Mouse (Mus musculus) neural tube, embryonic 15.5 days (tissue): ENCODE results near the gene Hmga2. TPM values are rescaled to one million over a fixed set of nuclear protein-coding genes. Genes with fewer than 3 reads are reported as not detected.
"Not testable (repeated sequence)": the region's sequence is repeated elsewhere in the genome, so short reads cannot be mapped to it uniquely, and the experiment has no call there.

ENCODE experiments used
- ATAC-seq: fragments of 200-750 bp; cut with Nextera tagmentation; 2 replicates; pipeline ENCODE4 v1.8.0; 2017; ENCODE audit warnings: mild to moderate bottlenecking, moderate TSS enrichment, moderate library complexity; ENCODE audit not compliant: low FRiP score
- H3K27ac ChIP-seq: fragments of 300-500 bp; sonication (generic); replicated peaks from 2 replicates; pipeline ENCODE4 v1.5.1; 2015; ENCODE audit warnings: mild to moderate bottlenecking, inconsistent platforms
- H3K27me3 ChIP-seq: fragments of 300-500 bp; sonication (generic); replicated peaks from 2 replicates; pipeline ENCODE4 v1.6.1; 2015; ENCODE audit warnings: inconsistent platforms
- H3K36me3 ChIP-seq: fragments of 300-500 bp; sonication (generic); 2 replicates; pipeline ENCODE4 v1.6.1; 2015; ENCODE audit warnings: inconsistent platforms
- H3K4me1 ChIP-seq: fragments of 300-500 bp; sonication (generic); 2 replicates; pipeline ENCODE4 v1.6.1; 2015; ENCODE audit warnings: inconsistent platforms
- H3K4me2 ChIP-seq: fragments of 300-500 bp; sonication (generic); 2 replicates; pipeline ENCODE4 v1.6.1; 2015; ENCODE audit warnings: inconsistent platforms, mild to moderate bottlenecking, moderate library complexity
- H3K4me3 ChIP-seq: fragments of 300-500 bp; sonication (generic); replicated peaks from 2 replicates; pipeline ENCODE4 v1.5.1; 2015; ENCODE audit warnings: mild to moderate bottlenecking, inconsistent platforms
- H3K9ac ChIP-seq: fragments of 300-500 bp; sonication (generic); replicated peaks from 2 replicates; pipeline ENCODE4 v1.6.1; 2015; ENCODE audit warnings: mild to moderate bottlenecking, inconsistent platforms
- H3K9me3 ChIP-seq: fragments of 300-500 bp; sonication (generic); replicated peaks from 2 replicates; pipeline ENCODE4 v1.6.1; 2016; ENCODE audit warnings: inconsistent platforms
- WGBS: fragments of 180-500 bp; shearing (Covaris S2); methylation state at CpG from one replicate; pipeline ENCODE4 v1.1.7; 2015; ENCODE audit warnings: mixed read lengths; 5-methylcytosine and 5-hydroxymethylcytosine counted together
- polyA plus RNA-seq: library from polyadenylated mRNA; unstranded; fragments of >200 nt; fragmentation: Nextera tagmentation; extraction: Ambion mirVana; gene quantifications from 2 replicates; pipeline ENCODE4 v1.2.1, GENCODE M21; 2015

Hmga2 gene
- polyA plus RNA-seq, 1 experiment from 2014 or later: 3.2 TPM

DNA sequence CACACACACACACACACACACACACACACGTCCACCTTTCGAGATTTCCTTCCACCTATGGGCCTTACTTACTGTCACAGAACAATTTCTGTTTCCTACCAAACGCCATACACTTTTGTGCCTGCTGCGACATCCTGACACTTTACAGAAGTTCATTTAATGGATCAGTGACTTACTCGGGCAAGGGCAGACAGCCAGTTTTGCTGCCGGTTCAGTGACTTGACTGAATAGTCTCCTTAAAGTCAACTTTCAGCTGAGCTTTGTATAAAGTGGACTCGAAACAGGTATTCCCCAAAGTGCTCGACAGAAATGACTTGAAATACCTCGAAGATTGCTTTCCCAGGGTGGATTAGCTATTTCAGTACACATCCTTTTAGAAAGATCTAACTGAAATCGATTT, 87.3 kb downstream of the Hmga2 start:
- no peak overlapping the region for H3K27ac ChIP-seq
- 23% methylated on average over 10 of the region's 10 CpGs for WGBS
- no peaks in the 10 kb centered on the region for H3K36me3 ChIP-seq
- no peak overlapping the region for H3K4me3 ChIP-seq
- no peaks in the 10 kb centered on the region for H3K9me3 ChIP-seq
- no peak for ATAC-seq
- H3K4me2 ChIP-seq: no peak overlapping the region
- peaks cover 12% of the 10 kb centered on the region for H3K27me3 ChIP-seq
- H3K9ac ChIP-seq: no peak overlapping the region
- peaks cover 53% of the 10 kb centered on the region for H3K4me1 ChIP-seq

DNA sequence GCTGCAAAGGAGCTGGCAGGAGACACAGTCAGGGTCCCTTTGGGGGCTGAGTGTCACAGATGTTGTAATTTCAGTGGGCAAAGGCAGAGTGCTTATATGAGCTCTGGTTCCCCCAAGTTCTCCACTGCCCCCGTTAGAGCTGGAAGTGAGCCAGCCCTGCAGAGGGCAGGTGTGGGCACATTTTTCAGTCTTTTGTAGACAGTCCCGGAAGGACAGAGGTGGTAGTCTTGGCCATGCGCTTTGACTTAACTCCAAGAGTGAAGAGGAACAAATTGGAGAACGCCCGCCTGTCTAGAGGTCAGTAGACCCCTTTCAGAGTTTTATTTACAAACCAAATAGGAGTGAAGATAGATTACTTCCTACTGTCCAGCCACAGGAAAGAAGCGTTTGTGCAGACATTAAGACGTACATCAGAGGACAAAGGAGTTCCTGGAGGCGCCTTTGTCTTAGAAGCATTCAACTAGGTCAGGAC, 87.8 kb downstream of the Hmga2 start:
- Histone ChIP-seq H3K27ac (no peak overlapping the region), H3K9me3 (no peaks in the 10 kb centered on the region), H3K9ac (no peak overlapping the region), H3K36me3 (no peaks in the 10 kb centered on the region), H3K4me2 (no peak overlapping the region), H3K27me3 (peaks cover 12% of the 10 kb centered on the region), H3K4me1 (peaks cover 58% of the 10 kb centered on the region), H3K4me3 (no peak overlapping the region)
- WGBS: 13% methylated on average over 8 of the region's 8 CpGs
- no peak for ATAC-seq

DNA sequence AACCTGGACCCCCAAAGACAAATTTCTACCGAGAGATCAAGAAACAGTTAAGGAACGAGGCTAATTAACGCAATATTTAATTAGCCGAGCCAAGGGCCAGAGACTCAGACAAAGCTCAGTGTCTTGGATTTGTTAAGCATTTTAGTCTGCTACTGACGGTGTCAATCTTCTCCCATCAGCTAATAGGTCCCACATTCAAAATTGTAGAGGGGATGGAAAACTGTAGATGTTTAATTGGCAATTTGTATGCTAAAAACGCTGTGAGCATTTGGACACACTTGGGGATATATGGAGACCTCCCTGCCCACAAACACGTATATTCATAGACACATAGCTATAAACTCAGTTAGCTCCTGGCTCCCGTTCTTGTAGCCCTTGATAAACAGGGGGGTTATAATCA, 89.2 kb downstream of the Hmga2 start:
- ATAC-seq: no peak
- 47% methylated on average over 8 of the region's 8 CpGs for WGBS

DNA sequence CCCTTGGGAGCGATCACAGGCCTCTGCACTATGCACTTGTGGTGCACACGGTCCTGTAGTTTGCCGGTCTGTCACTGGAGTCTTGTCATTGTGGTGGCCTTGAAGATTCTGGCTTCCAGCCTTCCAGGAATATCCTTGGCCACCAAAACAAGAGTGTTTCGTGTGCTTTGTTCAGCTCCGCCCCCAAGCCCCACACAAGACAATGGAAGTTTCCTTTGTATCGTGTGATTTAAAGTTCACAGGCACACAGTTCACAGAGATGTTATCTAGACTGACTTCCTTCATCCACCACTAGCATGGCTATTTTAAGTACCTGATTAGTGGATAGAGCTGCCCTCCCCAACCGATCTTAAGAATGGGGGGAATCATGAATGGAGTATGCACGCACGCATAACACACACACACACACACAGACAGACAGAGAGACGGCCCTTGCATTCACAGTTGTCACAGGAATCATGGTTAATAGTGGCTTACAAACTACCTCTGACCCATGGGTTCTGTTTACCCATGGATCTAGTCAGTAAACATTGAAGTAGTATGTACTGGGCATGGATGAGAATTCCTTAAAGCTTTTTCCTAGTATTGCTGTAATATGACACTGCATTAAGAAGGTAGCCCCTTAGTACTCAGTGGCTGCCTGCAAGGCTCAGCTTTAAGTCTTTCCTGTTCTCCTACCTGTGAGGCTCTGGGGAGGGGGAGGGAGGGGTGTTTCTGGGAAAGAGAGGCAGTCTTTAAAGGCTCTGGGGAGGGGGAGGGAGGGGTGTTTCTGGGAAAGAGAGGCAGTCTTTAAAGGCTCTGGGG, 91.3 kb downstream of the Hmga2 start:
- Histone ChIP-seq H3K4me1 (peaks cover 42% of the 10 kb centered on the region), H3K9me3 (no peaks in the 10 kb centered on the region), H3K36me3 (no peaks in the 10 kb centered on the region), H3K27me3 (peaks cover 3% of the 10 kb centered on the region), H3K27ac (no peak overlapping the region), H3K4me2 (no peak overlapping the region), H3K9ac (no peak overlapping the region), H3K4me3 (no peak overlapping the region)
- ATAC-seq: peak; percentile 40; the same call in 1 of the 2 replicates
- 26% methylated on average over 10 of the region's 10 CpGs for WGBS

More for the DNA sequence above, 89.2 kb downstream of the Hmga2 start:
- no peak overlapping the region for H3K4me2 ChIP-seq
- peaks cover 7% of the 10 kb centered on the region for H3K27me3 ChIP-seq
- peaks cover 55% of the 10 kb centered on the region for H3K4me1 ChIP-seq
- no peak overlapping the region for H3K9ac ChIP-seq
- no peaks in the 10 kb centered on the region for H3K9me3 ChIP-seq
- H3K27ac ChIP-seq: no peak overlapping the region
- no peaks in the 10 kb centered on the region for H3K36me3 ChIP-seq
- H3K4me3 ChIP-seq: no peak overlapping the region

DNA sequence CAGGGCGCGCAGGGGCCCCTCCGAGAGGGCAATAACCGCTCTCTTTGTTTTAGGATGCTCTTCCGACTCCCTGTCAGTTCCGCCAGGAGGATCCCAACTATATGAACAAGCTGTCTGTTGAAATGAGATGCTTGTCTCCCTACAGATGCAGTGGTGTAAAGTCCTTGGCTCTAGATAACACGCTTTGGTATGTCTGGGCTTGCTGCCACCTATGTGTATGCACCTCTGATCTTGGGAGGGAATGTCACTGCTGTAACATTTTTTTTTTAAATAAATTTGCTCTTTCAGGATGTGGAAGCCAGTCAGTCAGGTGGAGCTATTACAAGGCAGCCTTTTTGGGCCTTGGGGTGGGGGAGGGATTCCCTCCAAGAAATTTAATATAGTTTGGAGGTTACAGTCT, 92.2 kb downstream of the Hmga2 start:
- Histone ChIP-seq H3K4me2 (no peak overlapping the region), H3K9ac (no peak overlapping the region), H3K27ac (0 out of 2 replicates have a peak overlapping the region, but pooled peaks have one; percentile 1), H3K4me1 (peaks cover 41% of the 10 kb centered on the region), H3K4me3 (no peak overlapping the region), H3K36me3 (no peaks in the 10 kb centered on the region), H3K9me3 (no peaks in the 10 kb centered on the region), H3K27me3 (no peaks in the 10 kb centered on the region; the same call in 1 of the 2 replicates)
- 36% methylated on average over 7 of the region's 7 CpGs for WGBS
- ATAC-seq: no peak

- Histone ChIP-seq H3K9ac (no peak overlapping the region), H3K4me1 (peaks cover 28% of the 10 kb centered on the region), H3K36me3 (no peaks in the 10 kb centered on the region), H3K4me3 (no peak overlapping the region), H3K4me2 (peak overlapping the region; percentile 22; the same call in 1 of the 2 replicates), H3K27ac (no peak overlapping the region), H3K9me3 (no peaks in the 10 kb centered on the region), H3K27me3 (no peaks in the 10 kb centered on the region)
- WGBS: 54% methylated on average over 3 of the region's 3 CpGs
- no peak for ATAC-seq
Observed at GRCm38 (mm10) chr10:120377795-120378194, 98.5 kb downstream of the Hmga2 start.

GRCm38 (mm10) chr10:120377327-120377752, 98.9 kb downstream of the Hmga2 start:
- Histone ChIP-seq H3K4me2 (peak overlapping the region; percentile 22), H3K9ac (no peak overlapping the region), H3K36me3 (no peaks in the 10 kb centered on the region), H3K27me3 (no peaks in the 10 kb centered on the region), H3K4me3 (no peak overlapping the region), H3K9me3 (no peaks in the 10 kb centered on the region), H3K4me1 (peaks cover 28% of the 10 kb centered on the region), H3K27ac (no peak overlapping the region; the same call in 1 of the 2 replicates)
- 10% methylated on average over 19 of the region's 19 CpGs for WGBS
- ATAC-seq: peak; percentile 86; the same call in 1 of the 2 replicates

DNA sequence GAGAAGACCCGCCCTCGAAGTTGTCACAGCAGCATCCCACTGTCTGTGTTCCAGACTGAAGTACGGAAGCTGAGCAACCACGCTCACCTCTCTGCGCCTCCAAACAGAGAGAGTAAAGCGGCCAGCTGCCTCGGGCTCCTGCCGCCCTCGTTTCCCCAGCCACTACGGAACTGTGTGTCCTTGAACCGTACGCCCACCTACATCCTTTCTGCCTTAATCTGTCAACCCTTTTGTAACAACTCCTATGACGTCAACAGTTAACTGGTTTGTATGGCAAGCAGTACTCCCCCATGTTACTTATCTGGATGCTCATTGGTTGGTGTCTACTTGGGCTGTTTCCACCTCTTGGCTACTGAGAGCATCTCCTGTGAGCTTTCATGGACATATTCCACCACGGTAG, 100.8 kb downstream of the Hmga2 start:
- 91% methylated on average over 14 of the region's 14 CpGs for WGBS
- Histone ChIP-seq H3K9me3 (no peaks in the 10 kb centered on the region), H3K4me2 (no peak overlapping the region), H3K27ac (no peak overlapping the region), H3K4me3 (no peak overlapping the region), H3K36me3 (no peaks in the 10 kb centered on the region), H3K27me3 (no peaks in the 10 kb centered on the region), H3K9ac (no peak overlapping the region), H3K4me1 (peaks cover 29% of the 10 kb centered on the region)
- ATAC-seq: no peak

DNA sequence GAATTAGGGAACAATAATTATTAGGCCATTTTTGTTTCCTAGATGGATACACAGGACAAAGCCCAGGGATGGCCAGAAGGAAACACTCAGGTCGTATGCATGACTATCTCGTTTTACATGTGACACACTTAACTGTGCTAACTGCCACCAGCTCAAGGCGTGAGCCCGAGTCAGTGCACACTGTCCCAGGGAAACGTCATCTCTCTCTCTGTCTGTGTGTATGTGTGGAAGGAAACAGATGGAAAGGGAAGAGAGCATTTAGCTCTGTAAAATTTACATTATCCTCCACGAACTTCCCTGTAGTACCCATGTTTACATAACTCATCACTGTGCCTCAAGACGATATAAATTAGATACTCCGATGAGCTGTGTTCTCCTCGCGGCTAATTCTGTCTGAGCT, 105.1 kb downstream of the Hmga2 start:
- Histone ChIP-seq H3K4me2 (no peak overlapping the region), H3K9me3 (no peaks in the 10 kb centered on the region), H3K27me3 (no peaks in the 10 kb centered on the region), H3K4me1 (peaks cover 21% of the 10 kb centered on the region), H3K36me3 (no peaks in the 10 kb centered on the region), H3K27ac (no peak overlapping the region), H3K4me3 (no peak overlapping the region), H3K9ac (no peak overlapping the region)
- ATAC-seq: no peak
- 58% methylated on average over 10 of the region's 10 CpGs for WGBS

GRCm38 (mm10) chr10:120369187-120369805, 107.0 kb downstream of the Hmga2 start:
- H3K27ac ChIP-seq: no peak overlapping the region
- no peak overlapping the region for H3K4me3 ChIP-seq
- H3K4me2 ChIP-seq: no peak overlapping the region
- no peaks in the 10 kb centered on the region for H3K36me3 ChIP-seq
- peaks cover 29% of the 10 kb centered on the region for H3K4me1 ChIP-seq
- no peak overlapping the region for H3K9ac ChIP-seq
- H3K9me3 ChIP-seq: no peaks in the 10 kb centered on the region
- H3K27me3 ChIP-seq: no peaks in the 10 kb centered on the region
- ATAC-seq: no peak
- WGBS: 27% methylated on average over 21 of the region's 21 CpGs

DNA sequence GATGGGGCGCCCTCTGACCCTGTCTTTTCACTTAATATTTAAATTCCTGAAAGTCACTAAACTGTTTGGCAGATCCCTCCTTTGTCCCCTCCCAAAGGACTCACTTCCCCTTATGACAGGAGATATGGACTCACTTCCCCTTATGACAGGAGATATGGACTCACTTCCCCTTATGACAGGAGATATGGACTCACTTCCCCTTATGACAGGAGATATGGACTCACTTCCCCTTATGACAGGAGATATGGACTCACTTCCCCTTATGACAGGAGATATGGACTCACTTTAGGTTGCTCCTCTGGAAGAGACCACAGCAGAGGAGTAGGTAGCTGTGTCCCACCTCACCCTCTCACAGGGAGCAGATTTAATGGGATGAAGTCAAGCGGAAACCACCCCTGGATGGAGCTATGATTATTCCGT, 110.1 kb downstream of the Hmga2 start:
- H3K27me3 ChIP-seq, ATAC-seq, H3K4me2 ChIP-seq, H3K36me3 ChIP-seq, H3K9ac ChIP-seq, H3K27ac ChIP-seq, H3K9me3 ChIP-seq, H3K4me3 ChIP-seq: not testable (repeated sequence)
- H3K4me1 ChIP-seq: peaks cover 29% of the 10 kb centered on the region
- 86% methylated on average over 3 of the region's 3 CpGs for WGBS
